Comparison of ENCODE assay signal across 10 mouse cellular contexts in genomic region chr1:189761581-189762021, GRCm38 (mm10). TPM values are rescaled to one million over a fixed set of nuclear protein-coding genes. Genes with fewer than 3 reads are reported as not detected.
DNase-seq lines count a peak whose midpoint lies in the region; ATAC-seq and TF ChIP-seq lines count a peak whose summit lies in the region.
"Had no signal": no experiment of that assay in that cellular context is flagged by ENCODE, and none has a peak within 500 bp of the region (broad histone marks: within the 10 kb centered on the region; RNA-seq: fewer than 3 reads in every experiment).

No protein-coding gene starts in this region.

- 44% methylated on average over 6 of the region's 6 CpGs for WGBS in lung, embryonic 14.5 days
- 54% methylated on average over 6 of the region's 6 CpGs for WGBS in lung, adult 2 months
- 45% methylated on average over 6 of the region's 6 CpGs for WGBS in liver, embryonic 11.5 days

- TF ChIP-seq POLR2A in lung, adult 2 months (IDR thresholded peaks at IDR 0.05; ENCODE audit: borderline replicate concordance, extremely low read depth, low read depth, low read length) = no peak

- peak overlapping the region; percentile 29; the same call in 1 of the 2 replicates for H3K4me2 ChIP-seq in lung, embryonic 14.5 days
- no peak overlapping the region for H3K4me2 ChIP-seq in liver, embryonic 11.5 days
- H3K4me2 ChIP-seq: hindbrain, embryonic 15.5 days; liver, embryonic 15.5 days had no signal

- H3K36me3 ChIP-seq in lung, embryonic 14.5 days (ENCODE audit: insufficient read depth) = no peaks in the 10 kb centered on the region
- H3K36me3 ChIP-seq in liver, embryonic 11.5 days (ENCODE audit: control insufficient read depth, insufficient read depth, low read length) = no peaks in the 10 kb centered on the region
- H3K36me3 ChIP-seq: hindbrain, embryonic 15.5 days; liver, embryonic 15.5 days had no signal

- TF ChIP-seq CTCF in lung, embryonic 14.5 days (IDR thresholded peaks at IDR 0.05; ENCODE audit: low read depth) = no peak
- no peak for TF ChIP-seq CTCF in lung, adult 2 months (IDR thresholded peaks at IDR 0.05; ENCODE audit: insufficient read depth, low read length)

- no peaks in the 10 kb centered on the region for H3K9me3 ChIP-seq in lung, embryonic 14.5 days (ENCODE audit: low read depth, low read length)
- no peaks in the 10 kb centered on the region for H3K9me3 ChIP-seq in liver, embryonic 11.5 days (ENCODE audit: control insufficient read depth, low read length)
- H3K9me3 ChIP-seq: hindbrain, embryonic 15.5 days; liver, embryonic 15.5 days had no signal

- H3K4me3 ChIP-seq in lung, embryonic 14.5 days (ENCODE audit: low read depth, low read length) = no peak overlapping the region
- H3K4me3 ChIP-seq in lung, adult 2 months (replicated peaks; ENCODE audit: extremely low read depth, low read depth, low read length) = no peak overlapping the region
- no peak overlapping the region for H3K4me3 ChIP-seq in liver, embryonic 11.5 days (ENCODE audit: low read depth, low read length)
- H3K4me3 ChIP-seq: hindbrain, embryonic 15.5 days; liver, embryonic 15.5 days had no signal

- no peak overlapping the region for H3K9ac ChIP-seq in lung, embryonic 14.5 days
- no peak overlapping the region for H3K9ac ChIP-seq in liver, embryonic 11.5 days (ENCODE audit: low read depth, low read length)
- H3K9ac ChIP-seq: hindbrain, embryonic 15.5 days; liver, embryonic 15.5 days had no signal

- no peaks in the 10 kb centered on the region for H3K27me3 ChIP-seq in lung, embryonic 14.5 days (ENCODE audit: insufficient read depth, low read length)
- H3K27me3 ChIP-seq in liver, embryonic 11.5 days (replicated peaks; ENCODE audit: control insufficient read depth, insufficient read depth, low read length) = no peaks in the 10 kb centered on the region
- H3K27me3 ChIP-seq: hindbrain, embryonic 15.5 days; liver, embryonic 15.5 days had no signal

- peak overlapping the region; percentile 75 for H3K27ac ChIP-seq in lung, embryonic 14.5 days (ENCODE audit: low read depth)
- no peak overlapping the region for H3K27ac ChIP-seq in liver, embryonic 11.5 days (ENCODE audit: low read depth, low read length)
- H3K27ac ChIP-seq: hindbrain, embryonic 15.5 days; liver, embryonic 15.5 days had no signal

- peak; percentile 85 for ATAC-seq in lung, embryonic 14.5 days (ENCODE audit: insufficient read depth)
- no peak for ATAC-seq in liver, embryonic 11.5 days (replicated peaks; ENCODE audit: low FRiP score)

- peak; percentile 69 for DNase-seq in lung, embryonic 14.5 days
- DNase-seq in lung, adult 2 months = no peak
- peak; percentile 94 for DNase-seq in ZHBTc4 (ENCODE audit: low read depth, low spot score)
- DNase-seq in kidney, adult 8-10 months = peak; percentile 62 to 82
- DNase-seq in right cerebral cortex, postnatal 25 days = peak; percentile 31
- DNase-seq in cerebellum, postnatal 25 days = no peak
- DNase-seq in spleen, adult 12 weeks (ENCODE audit: low spot score) = no peak
- DNase-seq in liver, embryonic 11.5 days (ENCODE audit: low spot score) = no peak

- H3K4me1 ChIP-seq in lung, embryonic 14.5 days (ENCODE audit: insufficient read depth) = peaks cover 7% of the 10 kb centered on the region
- H3K4me1 ChIP-seq in lung, adult 2 months (ENCODE audit: control insufficient read depth, insufficient read depth, low read length) = peaks cover 7% of the 10 kb centered on the region
- H3K4me1 ChIP-seq in liver, embryonic 11.5 days (replicated peaks; ENCODE audit: control insufficient read depth, insufficient read depth, low read length) = peaks cover 8% of the 10 kb centered on the region

RNA-seq across cellular contexts. Expression of gene Ptpn14, which starts 33.5 kb away (rescaled TPM):
- polyA plus RNA-seq in lung, embryonic 14.5 days (2014; fragmentation: Nextera tagmentation; extraction: Ambion mirVana) = 10.3 and 11.6 TPM in 2 replicates
- 18.9 and 19.7 TPM in 2 replicates for polyA plus RNA-seq in lung, adult 2 months (2012; rRNA removed)
- polyA plus RNA-seq in liver, embryonic 11.5 days (2014; fragmentation: Nextera tagmentation; extraction: Ambion mirVana) = 3.2 TPM in 2 replicates

Comparison
In these comparisons a context has a peak if more than half of its experiments do, and no peak if none do; other contexts are left out.
1. DNase-seq: peak in lung, embryonic 14.5 days (single experiment), ZHBTc4 (single experiment), kidney, adult 8-10 months (2 of 2) and right cerebral cortex, postnatal 25 days (single experiment); none in lung, adult 2 months (single experiment), cerebellum, postnatal 25 days (0 of 2), spleen, adult 12 weeks (single experiment) and liver, embryonic 11.5 days (single experiment).